Mouse (Mus musculus): ENCODE measurements at regions not wholly inside any gene's neighbourhood (a gene's known extent, or its start where the extent isn't known, plus 50 kb on each side); places are given as distances from the start of the nearest gene placed in this dataset.
A peak's percentile ranks its signal among the peaks of the same experiment; 100 is the strongest.

DNA sequence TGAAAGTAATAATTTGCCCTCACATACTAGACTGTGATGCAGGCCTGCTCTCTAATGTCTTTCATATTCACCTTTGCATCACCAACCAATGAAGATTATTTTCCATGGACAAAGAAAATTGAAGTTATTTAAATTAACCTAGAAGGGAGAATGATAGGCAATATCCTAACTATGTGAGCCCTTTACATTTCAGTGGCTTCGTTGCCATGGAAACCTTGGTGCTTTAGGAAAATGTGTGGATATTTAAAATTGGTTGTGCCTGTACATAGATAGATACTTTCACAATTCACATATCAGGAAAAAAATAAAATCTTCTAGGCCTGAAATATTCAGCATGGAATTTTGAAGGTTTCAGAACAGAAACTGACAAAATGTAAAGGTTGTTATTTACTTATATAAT, 1080.6 kb upstream of the Gm8797 start:
- H3K36me3 ChIP-seq (replicated peaks): no peaks in the 10 kb centered on the region
- no peak for ATAC-seq (ENCODE audit: extremely low read depth, insufficient number of reproducible peaks, low FRiP score, poor library complexity, severe bottlenecking)

DNA sequence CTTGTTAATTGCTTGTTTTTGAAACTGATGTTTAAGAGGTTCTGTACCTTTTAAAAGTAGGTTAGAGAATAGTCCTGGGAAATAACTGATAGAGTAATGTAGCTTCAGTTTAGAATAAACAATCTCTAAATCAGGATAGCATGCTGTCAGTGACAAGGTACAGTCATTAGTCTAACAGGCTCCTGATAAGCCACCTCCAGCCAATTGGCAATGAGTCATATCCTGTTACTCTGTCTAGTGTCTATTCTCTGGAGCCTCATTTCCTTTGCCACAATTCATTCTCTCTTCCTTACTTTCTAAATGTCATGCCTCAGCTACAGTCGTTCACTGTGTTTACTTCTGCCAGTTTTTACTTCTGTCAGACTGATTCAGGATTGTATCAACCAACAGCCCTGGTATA, 1061.1 kb upstream of the Gm8797 start:
- DNase-seq (ENCODE audit: low spot score): no peak
- Histone ChIP-seq H3K36me3 (replicated peaks) (no peaks in the 10 kb centered on the region), H3K4me3 (ENCODE audit: low read depth, low read length) (no peak overlapping the region), H3K27me3 (ENCODE audit: insufficient read depth, low read length) (no peaks in the 10 kb centered on the region), H3K4me1 (ENCODE audit: insufficient read depth, low read depth, low read length) (no peaks in the 10 kb centered on the region), H3K9me3 (replicated peaks) (no peaks in the 10 kb centered on the region)
- peak; percentile 22; the same call in 1 of the 2 replicates for ATAC-seq (ENCODE audit: extremely low read depth, insufficient number of reproducible peaks, low FRiP score, poor library complexity, severe bottlenecking)
- TF ChIP-seq GATA2 (IDR thresholded peaks at IDR 0.05; ENCODE audit: borderline replicate concordance, low read depth, low read length): no peak
- TF ChIP-seq GATA1 (IDR thresholded peaks at IDR 0.05; ENCODE audit: borderline replicate concordance, low read length): no peak
- TF ChIP-seq CTCF (IDR thresholded peaks at IDR 0.05; ENCODE audit: low read depth, low read length): no peak
- no peak for TF ChIP-seq POLR2AphosphoS5 (IDR thresholded peaks at IDR 0.05; ENCODE audit: insufficient replicate concordance, low read depth, low read length)
- no peak for TF ChIP-seq TAL1 (conservative IDR thresholded peaks at IDR 0.05; ENCODE audit: low read depth, low read length)

More for the DNA sequence above, 1080.6 kb upstream of the Gm8797 start:
- Histone ChIP-seq H3K9me3 (replicated peaks) (no peaks in the 10 kb centered on the region), H3K27me3 (ENCODE audit: insufficient read depth, low read length) (no peaks in the 10 kb centered on the region), H3K4me1 (ENCODE audit: insufficient read depth, low read depth, low read length) (no peaks in the 10 kb centered on the region), H3K4me3 (ENCODE audit: low read depth, low read length) (no peak overlapping the region)
- DNase-seq (ENCODE audit: low spot score): no peak
- TF ChIP-seq TAL1 (conservative IDR thresholded peaks at IDR 0.05; ENCODE audit: low read depth, low read length) (no peak), GATA2 (IDR thresholded peaks at IDR 0.05; ENCODE audit: borderline replicate concordance, low read depth, low read length) (no peak), CTCF (IDR thresholded peaks at IDR 0.05; ENCODE audit: low read depth, low read length) (no peak)

All from G1E (cell line).